Mouse (Mus musculus) WW6 (cell line): Measurements from ENCODE around the gene Gxylt2.

Experiments used
- DNase-seq: peaks from one replicate; pipeline ENCODE4 v3.0.0-alpha.2; 2013; ENCODE audit warnings: low read depth, low spot score

The Gxylt2 gene

GRCm38 (mm10) chr6:100715296-100715828 is 10.8 kb downstream of the Gxylt2 start:
- DNase-seq, result no peak

GRCm38 (mm10) chr6:100716152-100716551 is 11.6 kb downstream of the Gxylt2 start:
- DNase-seq, result no peak

- no peak for DNase-seq
Measured at GRCm38 (mm10) chr6:100716817-100717216, 12.3 kb downstream of the Gxylt2 start.

GRCm38 (mm10) chr6:100720098-100720501 is 15.6 kb downstream of the Gxylt2 start:
- DNase-seq, result no peak

GRCm38 (mm10) chr6:100720882-100721721 is 16.6 kb downstream of the Gxylt2 start:
- no peak for DNase-seq

GRCm38 (mm10) chr6:100731996-100732375 is 27.5 kb downstream of the Gxylt2 start:
- DNase-seq, result no peak

GRCm38 (mm10) chr6:100732376-100733021 is 28.0 kb downstream of the Gxylt2 start:
- no peak for DNase-seq

- no peak for DNase-seq
Measured at GRCm38 (mm10) chr6:100733218-100733617, 28.7 kb downstream of the Gxylt2 start.

GRCm38 (mm10) chr6:100734321-100734720 is 29.8 kb downstream of the Gxylt2 start:
- DNase-seq, result no peak

GRCm38 (mm10) chr6:100758431-100759208 is 54.1 kb downstream of the Gxylt2 start:
- peak; percentile 18 for DNase-seq

GRCm38 (mm10) chr6:100767756-100768155 is 63.2 kb downstream of the Gxylt2 start:
- no peak for DNase-seq

GRCm38 (mm10) chr6:100775923-100776505 is 71.5 kb downstream of the Gxylt2 start:
- no peak for DNase-seq

- DNase-seq, result no peak
Measured at GRCm38 (mm10) chr6:100778595-100778994, 74.1 kb downstream of the Gxylt2 start.

GRCm38 (mm10) chr6:100780421-100780820 is 75.9 kb downstream of the Gxylt2 start:
- DNase-seq, result no peak

- DNase-seq, result no peak
Measured at GRCm38 (mm10) chr6:100781644-100782043, 77.1 kb downstream of the Gxylt2 start.

- no peak for DNase-seq
Measured at GRCm38 (mm10) chr6:100787726-100788125, 83.2 kb downstream of the Gxylt2 start.

GRCm38 (mm10) chr6:100789161-100789560 is 84.6 kb downstream of the Gxylt2 start:
- DNase-seq, result no peak

GRCm38 (mm10) chr6:100792055-100792659 is 87.6 kb downstream of the Gxylt2 start:
- no peak for DNase-seq

- no peak for DNase-seq
Measured at GRCm38 (mm10) chr6:100792973-100793769, 88.6 kb downstream of the Gxylt2 start.

- DNase-seq, result no peak
Measured at GRCm38 (mm10) chr6:100795797-100796196, 91.3 kb downstream of the Gxylt2 start.
